Mouse (Mus musculus) liver, embryonic 14.5 days (tissue): ENCODE measurements at regions not wholly inside any gene's neighbourhood (a gene's known extent, or its start where the extent isn't known, plus 50 kb on each side); places are given as distances from the start of the nearest gene placed in this dataset.

Experiments
- CTCF ChIP-seq: IDR thresholded peaks from 2 replicates; pipeline ENCODE4 v1.5.1; 2016; ENCODE audit warnings: antibody characterized with exemption, low read depth, control low read depth
- EP300 ChIP-seq: IDR thresholded peaks from 2 replicates; pipeline ENCODE4 v1.6.1; 2016; ENCODE audit warnings: antibody characterized with exemption, low read depth

DNA sequence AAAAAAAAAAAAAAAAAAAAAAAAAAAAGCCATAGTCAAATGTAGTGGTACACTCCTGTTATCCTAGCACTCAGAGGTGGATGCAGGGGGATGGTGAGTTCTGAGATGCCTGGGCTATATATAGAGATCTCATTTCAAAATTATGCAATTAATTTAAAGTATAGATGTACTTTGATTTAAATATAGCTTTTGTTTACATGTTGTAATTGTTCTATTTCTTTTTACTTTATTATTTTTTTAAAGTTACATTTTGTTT, 78.8 kb upstream of the Med13l start:
- TF ChIP-seq CTCF = no peak
- TF ChIP-seq EP300 = no peak
